Mouse (Mus musculus): ENCODE data around the gene Stra6.

- no peak for TF ChIP-seq CTCF (IDR thresholded peaks at IDR 0.05; ENCODE audit: low read depth)
- TF ChIP-seq EP300 (IDR thresholded peaks at IDR 0.05; ENCODE audit: low read depth) = no peak
These were observed 28.2 kb downstream of the Stra6 start for GRCm38 (mm10) chr9:58091623-58092425.

All from liver, embryonic 14.5 days (tissue).